Mouse (Mus musculus): ENCODE results near the gene Olfr117. TPM values are rescaled to one million over a fixed set of nuclear protein-coding genes. Genes with fewer than 3 reads are reported as not detected.
"Not testable (repeated sequence)": the region's sequence is repeated elsewhere in the genome, so short reads cannot be mapped to it uniquely, and the experiment has no call there.

The Olfr117 gene
- not detected in 2 replicates for polyA plus RNA-seq (2015; fragmentation: Nextera tagmentation; extraction: Ambion mirVana)

- Histone ChIP-seq H3K4me2 (no peak within 1 kb of the TSS), H3K4me1 (replicated peaks) (no peaks in the 10 kb centered on the region), H3K9me3 (no peaks in the 10 kb centered on the region), H3K36me3 (no peaks in the 10 kb centered on the region), H3K27ac (no peak within 1 kb of the TSS), H3K9ac (no peak within 1 kb of the TSS), H3K27me3 (no peaks in the 10 kb centered on the region), H3K4me3 (no peak within 1 kb of the TSS)
- no peak for ATAC-seq (ENCODE audit: low FRiP score)
- WGBS, result 67% methylated on average over 1 of the region's 1 CpGs
These were observed at the start of gene Olfr117 for GRCm38 (mm10) chr17:37663682-37664081. TSS of gene Olfr117 (minus strand) at chr17:37663782.

- not testable (repeated sequence) for H3K27ac ChIP-seq, H3K9ac ChIP-seq
- 80% methylated on average over 1 of the region's 1 CpGs for WGBS
These were observed 32.7 kb upstream of the Olfr117 start, which contains the start of gene Olfr119 for GRCm38 (mm10) chr17:37696264-37696663. TSS of gene Olfr119 (plus strand) at chr17:37696564.

DNA sequence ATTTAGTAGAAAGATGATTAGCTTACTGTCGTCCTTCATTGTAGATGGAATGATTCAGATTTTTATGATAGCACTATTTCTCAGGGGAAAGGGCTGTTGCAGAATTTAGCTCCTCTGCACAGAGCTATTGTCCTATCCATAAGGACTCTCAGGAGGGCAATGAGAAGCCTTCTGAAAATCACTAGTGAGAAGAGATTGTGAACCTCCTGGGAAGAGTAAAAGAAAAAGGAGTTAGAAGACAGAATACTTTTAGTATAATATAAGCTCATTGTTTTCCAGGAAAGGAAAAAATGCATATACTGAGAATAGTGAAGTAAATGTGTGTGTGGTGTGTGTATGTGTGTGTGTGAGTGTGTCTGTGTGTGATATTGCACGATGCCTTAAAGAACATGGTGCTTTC lies 3.1 kb upstream of the Olfr117 start, which contains the start of gene Olfr118:
TSS of gene Olfr118 (plus strand) at position 301 of the 400 bp plus-strand sequence.
- WGBS, result 68% methylated on average over 2 of the region's 2 CpGs
- Histone ChIP-seq H3K27me3 (no peaks in the 10 kb centered on the region), H3K9me3 (no peaks in the 10 kb centered on the region), H3K4me2 (no peak within 1 kb of the TSS), H3K27ac (no peak within 1 kb of the TSS), H3K4me3 (no peak within 1 kb of the TSS), H3K36me3 (no peaks in the 10 kb centered on the region), H3K4me1 (replicated peaks) (no peaks in the 10 kb centered on the region), H3K9ac (no peak within 1 kb of the TSS)
- ATAC-seq (ENCODE audit: low FRiP score), result no peak

More at GRCm38 (mm10) chr17:37696264-37696663, 32.7 kb upstream of the Olfr117 start, which contains the start of gene Olfr119:
- H3K4me1 ChIP-seq (replicated peaks); H3K27me3 ChIP-seq; H3K36me3 ChIP-seq; ATAC-seq (ENCODE audit: low FRiP score); H3K4me3 ChIP-seq; H3K4me2 ChIP-seq; H3K9me3 ChIP-seq: not testable (repeated sequence)

DNA sequence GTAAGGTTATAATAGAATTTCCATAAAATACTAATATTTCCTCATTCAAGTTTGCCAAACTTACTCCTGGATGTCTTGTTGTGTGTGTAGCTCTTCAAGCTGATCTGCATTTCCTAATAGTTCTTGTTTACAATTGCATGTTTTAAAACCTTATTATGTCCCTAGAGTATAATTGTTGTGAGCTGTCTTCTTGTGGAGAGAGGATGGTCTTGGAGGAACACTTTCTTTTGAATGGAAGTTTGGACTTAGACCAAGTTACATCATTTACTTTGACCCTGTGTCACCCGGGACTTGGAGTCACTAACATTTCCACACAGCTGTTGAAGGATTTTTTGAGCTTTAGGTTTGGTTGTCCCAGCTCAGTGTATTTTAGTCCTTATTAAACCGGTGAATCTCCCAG lies 36.6 kb downstream of the Olfr117 start, which contains the start of the genes Olfr115 and Olfr116:
TSS of gene Olfr115 (minus strand) at position 101 of the 400 bp plus-strand sequence.
TSS of gene Olfr116 (minus strand) at position 191 of the 400 bp plus-strand sequence.
- Histone ChIP-seq H3K9me3 (peaks cover 5% of the 10 kb centered on the region; the same call in 1 of the 2 replicates), H3K27me3 (no peaks in the 10 kb centered on the region), H3K27ac (no peak within 1 kb of the TSS), H3K4me2 (no peak within 1 kb of the TSS), H3K9ac (no peak within 1 kb of the TSS), H3K4me3 (no peak within 1 kb of the TSS), H3K36me3 (no peaks in the 10 kb centered on the region), H3K4me1 (replicated peaks) (no peaks in the 10 kb centered on the region)
- WGBS, result 81% methylated on average over 2 of the region's 2 CpGs
- ATAC-seq (ENCODE audit: low FRiP score), result no peak

Other genes with a start within 250 kb of the Olfr117 start
- gene Olfr108, start 218.3 kb downstream of the Olfr117 start, polyA plus RNA-seq (2015; fragmentation: Nextera tagmentation; extraction: Ambion mirVana), result not detected in 2 replicates
- not detected in 2 replicates for gene Olfr109, start 204.9 kb downstream of the Olfr117 start, polyA plus RNA-seq (2015; fragmentation: Nextera tagmentation; extraction: Ambion mirVana)
- not detected in 2 replicates for gene H2-M2, start 180.2 kb downstream of the Olfr117 start, polyA plus RNA-seq (2015; fragmentation: Nextera tagmentation; extraction: Ambion mirVana)
- not detected in 2 replicates for gene Olfr110, start 171.3 kb downstream of the Olfr117 start, polyA plus RNA-seq (2015; fragmentation: Nextera tagmentation; extraction: Ambion mirVana)
- not detected in 2 replicates for gene Olfr111, start 155.8 kb downstream of the Olfr117 start, polyA plus RNA-seq (2015; fragmentation: Nextera tagmentation; extraction: Ambion mirVana)
- not detected in 2 replicates for gene Olfr112, start 94.3 kb downstream of the Olfr117 start, polyA plus RNA-seq (2015; fragmentation: Nextera tagmentation; extraction: Ambion mirVana)
- gene Olfr113, start 86.1 kb downstream of the Olfr117 start, polyA plus RNA-seq (2015; fragmentation: Nextera tagmentation; extraction: Ambion mirVana), result not detected in 2 replicates
- gene Olfr114, start 71.0 kb downstream of the Olfr117 start, polyA plus RNA-seq (2015; fragmentation: Nextera tagmentation; extraction: Ambion mirVana), result not detected in 2 replicates
- gene Olfr115, start 36.7 kb downstream of the Olfr117 start, polyA plus RNA-seq (2015; fragmentation: Nextera tagmentation; extraction: Ambion mirVana), result not detected in 2 replicates
- not detected in 2 replicates for gene Olfr116, start 36.6 kb downstream of the Olfr117 start, polyA plus RNA-seq (2015; fragmentation: Nextera tagmentation; extraction: Ambion mirVana)
- gene Olfr118, start 3.2 kb upstream of the Olfr117 start, polyA plus RNA-seq (2015; fragmentation: Nextera tagmentation; extraction: Ambion mirVana), result not detected in 2 replicates
- gene Olfr119, start 32.8 kb upstream of the Olfr117 start, polyA plus RNA-seq (2015; fragmentation: Nextera tagmentation; extraction: Ambion mirVana), result not detected in 2 replicates
- not detected in 2 replicates for gene Olfr120, start 58.0 kb upstream of the Olfr117 start, polyA plus RNA-seq (2015; fragmentation: Nextera tagmentation; extraction: Ambion mirVana)
- not detected in 2 replicates for gene Olfr121, start 85.1 kb upstream of the Olfr117 start, polyA plus RNA-seq (2015; fragmentation: Nextera tagmentation; extraction: Ambion mirVana)
- gene Olfr122, start 104.8 kb upstream of the Olfr117 start, polyA plus RNA-seq (2015; fragmentation: Nextera tagmentation; extraction: Ambion mirVana), result not detected in 2 replicates
- gene Olfr123, start 129.7 kb upstream of the Olfr117 start, polyA plus RNA-seq (2015; fragmentation: Nextera tagmentation; extraction: Ambion mirVana), result not detected in 2 replicates
- gene Olfr124, start 136.1 kb upstream of the Olfr117 start, polyA plus RNA-seq (2015; fragmentation: Nextera tagmentation; extraction: Ambion mirVana), result not detected in 2 replicates
- not detected in 2 replicates for gene Olfr125, start 169.2 kb upstream of the Olfr117 start, polyA plus RNA-seq (2015; fragmentation: Nextera tagmentation; extraction: Ambion mirVana)
- not detected in 2 replicates for gene Olfr126, start 183.7 kb upstream of the Olfr117 start, polyA plus RNA-seq (2015; fragmentation: Nextera tagmentation; extraction: Ambion mirVana)
- not detected in 2 replicates for gene Olfr127, start 236.7 kb upstream of the Olfr117 start, polyA plus RNA-seq (2015; fragmentation: Nextera tagmentation; extraction: Ambion mirVana)

Measured in hindbrain, embryonic 13.5 days (tissue).